Comparison of ENCODE assay signal across 12 mouse cellular contexts in the genomic region with DNA sequence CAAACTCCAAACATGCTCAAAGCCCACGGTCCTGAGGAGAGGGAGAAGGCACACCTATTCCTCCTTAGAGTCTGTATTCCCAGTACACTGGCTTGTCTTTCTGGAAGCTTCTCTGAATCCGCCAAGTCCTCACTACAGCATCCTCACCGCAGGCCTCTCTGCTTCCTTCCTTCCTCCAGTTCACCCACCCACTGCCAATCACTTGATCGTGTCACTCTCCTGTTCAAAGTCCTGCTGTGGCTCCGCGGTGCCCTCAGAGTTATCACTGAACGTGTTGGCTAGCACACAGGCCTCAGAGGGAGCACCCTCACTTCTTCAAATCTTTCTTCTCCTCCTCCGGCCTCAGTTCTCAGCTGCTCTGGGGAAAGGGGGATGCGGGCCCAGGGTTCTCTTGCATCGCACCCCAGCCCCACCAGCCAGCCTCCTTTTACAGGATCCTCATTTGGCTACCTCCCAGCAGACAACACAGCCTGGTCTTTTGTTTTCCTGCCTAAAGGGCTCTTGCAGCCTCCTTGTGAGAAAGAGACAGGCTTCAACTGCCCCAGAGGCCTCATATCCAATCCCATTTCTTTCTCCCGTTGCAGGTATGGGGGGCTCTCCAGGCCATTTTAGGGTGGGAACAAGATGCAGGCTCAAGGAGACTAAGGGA.
DNase-seq lines count a peak whose midpoint lies in the region; ATAC-seq and TF ChIP-seq lines count a peak whose summit lies in the region.
"Had no signal": no experiment of that assay in that cellular context is flagged by ENCODE, and none has a peak within 500 bp of the region (broad histone marks: within the 10 kb centered on the region; RNA-seq: fewer than 3 reads in every experiment).

No protein-coding gene starts in this region.

- no peak overlapping the region for H3K4me3 ChIP-seq in heart, embryonic 11.5 days (ENCODE audit: low read depth, low read length)
- H3K4me3 ChIP-seq in heart, adult 2 months = no peak overlapping the region
- no peak overlapping the region for H3K4me3 ChIP-seq in midbrain, embryonic 10.5 days
- H3K4me3 ChIP-seq in liver, postnatal 0 days (ENCODE audit: low read depth, low read length) = no peak overlapping the region

- H3K9me3 ChIP-seq in heart, embryonic 11.5 days (replicated peaks; ENCODE audit: control insufficient read depth, low read length) = no peaks in the 10 kb centered on the region
- no peaks in the 10 kb centered on the region for H3K9me3 ChIP-seq in midbrain, embryonic 10.5 days (replicated peaks)
- no peaks in the 10 kb centered on the region for H3K9me3 ChIP-seq in liver, postnatal 0 days (ENCODE audit: low read length)

- TF ChIP-seq EP300 in heart, adult 2 months (IDR thresholded peaks at IDR 0.05; ENCODE audit: insufficient read depth, low read depth, low read length) = no peak
- no peak for TF ChIP-seq EP300 in liver, postnatal 0 days (IDR thresholded peaks at IDR 0.05; ENCODE audit: low read depth)

- intact Hi-C loops in heart, adult 2 months (cut with DNase I) = no loop called here

- 0 out of 2 replicates have a peak overlapping the region, but pooled peaks have one; percentile 22 for H3K27ac ChIP-seq in heart, embryonic 11.5 days (ENCODE audit: low read depth, low read length)
- no peak overlapping the region for H3K27ac ChIP-seq in heart, adult 2 months
- peak overlapping the region; percentile 73 for H3K27ac ChIP-seq in midbrain, embryonic 10.5 days (replicated peaks)
- no peak overlapping the region for H3K27ac ChIP-seq in liver, postnatal 0 days (ENCODE audit: low read depth)
- H3K27ac ChIP-seq: liver, embryonic 14.5 days had no signal

- no peak overlapping the region for H3K4me2 ChIP-seq in heart, embryonic 11.5 days
- no peak overlapping the region for H3K4me2 ChIP-seq in liver, postnatal 0 days (ENCODE audit: low read depth, low read length)

- no peaks in the 10 kb centered on the region for H3K36me3 ChIP-seq in heart, embryonic 11.5 days (ENCODE audit: control insufficient read depth, insufficient read depth, low read length)
- H3K36me3 ChIP-seq in heart, adult 2 months (ENCODE audit: control insufficient read depth, insufficient read depth, low read length) = no peaks in the 10 kb centered on the region
- peaks cover 41% of the 10 kb centered on the region for H3K36me3 ChIP-seq in midbrain, embryonic 10.5 days
- H3K36me3 ChIP-seq in liver, postnatal 0 days (replicated peaks; ENCODE audit: insufficient read depth, low read length) = no peaks in the 10 kb centered on the region

- H3K4me1 ChIP-seq in heart, embryonic 11.5 days (ENCODE audit: control insufficient read depth, insufficient read depth, low read length) = peaks cover 31% of the 10 kb centered on the region
- H3K4me1 ChIP-seq in heart, adult 2 months (ENCODE audit: control insufficient read depth, insufficient read depth, low read length) = peaks cover 4% of the 10 kb centered on the region
- peaks cover 79% of the 10 kb centered on the region for H3K4me1 ChIP-seq in midbrain, embryonic 10.5 days
- no peaks in the 10 kb centered on the region for H3K4me1 ChIP-seq in liver, postnatal 0 days (ENCODE audit: insufficient read depth)

- whole genome bisulfite sequencing in heart, embryonic 11.5 days (ENCODE audit: insufficient replicate concordance) = 29% methylated on average over 11 of the region's 11 CpGs
- WGBS in heart, adult 2 months = 42% methylated on average over 11 of the region's 11 CpGs
- 47% methylated on average over 11 of the region's 11 CpGs for WGBS in midbrain, embryonic 10.5 days
- 21% methylated on average over 11 of the region's 11 CpGs for whole genome bisulfite sequencing in liver, postnatal 0 days (ENCODE audit: insufficient replicate concordance)

- ATAC-seq in heart, embryonic 11.5 days (replicated peaks; ENCODE audit: insufficient number of reproducible peaks, low FRiP score, low TSS enrichment) = no peak
- peak; percentile 29 to 46; a peak in 1 of 4 replicates for ATAC-seq in hematopoietic stem cell, adult 5-6 weeks (replicated peaks in 1 of 2; ENCODE audit: insufficient read depth in 1 of 2, low FRiP score in 2 of 2, low TSS enrichment in 1 of 2, low read depth in 1 of 2, poor library complexity in 2 of 2, severe bottlenecking in 2 of 2)
- no peak for ATAC-seq in liver, postnatal 0 days
- ATAC-seq: Patski had no signal

- no peaks in the 10 kb centered on the region for H3K79me2 ChIP-seq in heart, adult 2 months (replicated peaks; ENCODE audit: control insufficient read depth, insufficient read depth, low read length)

- no peak for DNase-seq in heart, adult 2 months
- peak; percentile 25 for DNase-seq in R1 (ENCODE audit: low read depth, low spot score)
- no peak for DNase-seq in midbrain, embryonic 10.5 days (ENCODE audit: low spot score)
- no peak for DNase-seq in left cerebral cortex, adult 9 months (ENCODE audit: low spot score in 2 of 2)
- DNase-seq in liver, postnatal 0 days = no peak
- DNase-seq in right cerebral cortex, postnatal 10 days (ENCODE audit: low spot score in 2 of 2) = no peak
- DNase-seq: embryo, embryonic 11 days; gastrocnemius, postnatal 36 days had no signal

- TF ChIP-seq POLR2A in heart, adult 2 months (IDR thresholded peaks at IDR 0.05; ENCODE audit: insufficient read depth, low read depth, low read length) = no peak

- TF ChIP-seq CTCF in heart, adult 2 months (IDR thresholded peaks at IDR 0.05) = no peak
- TF ChIP-seq CTCF in liver, postnatal 0 days (IDR thresholded peaks at IDR 0.05; ENCODE audit: low read depth) = no peak

- no peaks in the 10 kb centered on the region for H3K27me3 ChIP-seq in heart, embryonic 11.5 days (ENCODE audit: control insufficient read depth, insufficient read depth, low read length)
- no peaks in the 10 kb centered on the region for H3K27me3 ChIP-seq in heart, adult 2 months (ENCODE audit: control insufficient read depth, insufficient read depth, low read length)
- H3K27me3 ChIP-seq in midbrain, embryonic 10.5 days (ENCODE audit: low read depth, poor library complexity, severe bottlenecking) = no peaks in the 10 kb centered on the region
- no peaks in the 10 kb centered on the region for H3K27me3 ChIP-seq in liver, postnatal 0 days (ENCODE audit: insufficient read depth, low read length)
- H3K27me3 ChIP-seq: Patski had no signal

- H3K9ac ChIP-seq in heart, embryonic 11.5 days (ENCODE audit: low read depth, low read length) = no peak overlapping the region; the same call in 1 of the 2 replicates
- no peak overlapping the region for H3K9ac ChIP-seq in heart, adult 2 months (ENCODE audit: low read depth, low read length)
- no peak overlapping the region for H3K9ac ChIP-seq in liver, postnatal 0 days (replicated peaks)
- H3K9ac ChIP-seq: liver, embryonic 14.5 days had no signal

Comparison
In these comparisons a context has a peak if more than half of its experiments do, and no peak if none do; other contexts are left out.
1. H3K27ac ChIP-seq: peak in heart, embryonic 11.5 days (single experiment) and midbrain, embryonic 10.5 days (single experiment); none in heart, adult 2 months (single experiment) and liver, postnatal 0 days (single experiment).
2. ATAC-seq: peak in hematopoietic stem cell, adult 5-6 weeks (2 of 2); none in heart, embryonic 11.5 days (single experiment) and liver, postnatal 0 days (single experiment).